Mouse (Mus musculus) CH12F3 (cell line): ENCODE measurements around the gene Agbl4.

Experiments
- in situ Hi-C: fragments of 300-500 bp; cut with MboI; formaldehyde crosslinking; loops from 2 replicates; pipeline ENCODE4 v1.14.3; 2020; ENCODE audit warnings: low sequenced_read_pairs

Gene Agbl4

DNA sequence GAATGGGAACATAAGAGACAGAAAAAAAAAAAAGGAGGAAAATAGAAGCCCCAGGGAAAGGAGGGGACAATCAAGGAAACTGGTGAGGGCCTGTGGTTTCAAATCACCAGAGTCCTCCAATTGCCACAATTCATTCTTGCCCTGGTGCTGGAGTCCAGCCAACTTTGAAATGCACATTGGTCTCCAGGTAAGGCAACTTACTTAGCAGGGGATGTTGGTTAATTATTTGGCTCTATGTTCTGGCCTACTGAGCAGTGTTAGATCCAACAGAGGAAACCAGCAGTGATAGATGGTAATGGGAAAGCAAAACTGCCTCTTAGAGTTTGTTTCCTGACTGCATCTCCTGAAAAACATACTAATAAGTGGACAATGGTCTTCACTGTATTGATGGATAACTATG lies 979.7 kb downstream of the Agbl4 start:
- in situ Hi-C loops = no loop called here

- in situ Hi-C loops = no loop called here
These were observed 980.6 kb downstream of the Agbl4 start for GRCm38 (mm10) chr4:111378071-111378470.

GRCm38 (mm10) chr4:111383101-111383500 lies 985.6 kb downstream of the Agbl4 start:
- in situ Hi-C loops = no loop called here

DNA sequence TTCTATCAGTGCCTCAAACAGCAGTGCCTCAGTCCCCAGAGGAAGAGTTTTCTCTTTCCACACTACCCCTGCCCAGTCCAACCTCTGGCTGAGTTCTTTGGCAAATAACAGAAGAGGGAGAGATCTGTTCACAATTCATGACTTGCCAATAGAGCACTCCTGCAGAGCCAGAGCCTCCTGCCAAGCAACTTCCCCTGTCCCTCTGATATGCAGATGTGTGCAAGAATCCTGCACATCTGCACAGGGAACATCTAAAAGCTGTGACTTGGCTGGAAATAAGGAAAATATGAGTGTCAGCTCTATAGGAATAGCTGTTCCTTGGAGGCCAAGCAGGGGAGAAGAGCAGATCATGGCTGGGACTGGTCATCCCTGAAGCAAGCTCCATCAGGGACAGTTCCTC lies 993.3 kb downstream of the Agbl4 start:
- in situ Hi-C loops = no loop called here

- in situ Hi-C loops = no loop called here
These were observed 1002.3 kb downstream of the Agbl4 start for GRCm38 (mm10) chr4:111399784-111400183.

GRCm38 (mm10) chr4:111400676-111401075 lies 1003.2 kb downstream of the Agbl4 start:
- in situ Hi-C loops = no loop called here

- in situ Hi-C loops = no loop called here
These were observed 1005.8 kb downstream of the Agbl4 start for GRCm38 (mm10) chr4:111403243-111403642.

- in situ Hi-C loops = no loop called here
These were observed 1013.3 kb downstream of the Agbl4 start for GRCm38 (mm10) chr4:111410731-111411130.

- in situ Hi-C loops = no loop called here
These were observed 1016.9 kb downstream of the Agbl4 start for GRCm38 (mm10) chr4:111414399-111414798.

DNA sequence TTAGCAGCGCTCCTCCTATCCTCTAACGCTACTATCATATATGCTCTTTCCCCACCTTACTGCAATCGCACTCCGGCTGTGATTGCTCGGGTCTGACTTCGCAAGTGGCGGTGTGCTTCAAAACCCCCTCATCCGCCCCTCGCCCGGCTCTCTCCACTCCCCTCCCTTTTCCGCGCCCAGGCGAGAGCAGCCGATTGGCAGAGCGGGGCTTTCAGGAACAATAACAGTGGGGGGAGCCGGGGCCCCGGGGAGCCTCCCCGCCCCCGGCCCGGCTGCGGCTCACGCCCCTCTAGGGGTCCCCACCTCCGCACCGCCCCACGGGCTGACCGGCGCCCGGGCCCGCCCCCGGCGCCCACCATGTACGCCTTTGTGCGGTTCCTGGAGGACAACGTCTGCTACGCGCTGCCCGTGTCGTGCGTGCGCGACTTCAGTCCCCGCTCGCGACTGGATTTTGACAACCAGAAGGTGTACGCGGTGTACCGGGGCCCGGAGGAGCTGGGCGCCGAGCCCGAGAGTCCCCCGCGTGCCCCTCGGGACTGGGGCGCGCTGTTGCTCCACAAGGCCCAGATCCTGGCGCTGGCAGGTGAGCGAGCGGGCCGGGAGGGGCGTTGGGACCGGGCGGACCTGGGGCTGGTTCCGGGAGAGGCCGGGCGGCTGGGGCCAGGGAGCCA lies 1017.5 kb downstream of the Agbl4 start, which contains the start of gene Bend5:
Gene Bend5 (plus strand): TSS at position 189 of the 671 bp plus-strand sequence.
- in situ Hi-C loops = no loop called here

DNA sequence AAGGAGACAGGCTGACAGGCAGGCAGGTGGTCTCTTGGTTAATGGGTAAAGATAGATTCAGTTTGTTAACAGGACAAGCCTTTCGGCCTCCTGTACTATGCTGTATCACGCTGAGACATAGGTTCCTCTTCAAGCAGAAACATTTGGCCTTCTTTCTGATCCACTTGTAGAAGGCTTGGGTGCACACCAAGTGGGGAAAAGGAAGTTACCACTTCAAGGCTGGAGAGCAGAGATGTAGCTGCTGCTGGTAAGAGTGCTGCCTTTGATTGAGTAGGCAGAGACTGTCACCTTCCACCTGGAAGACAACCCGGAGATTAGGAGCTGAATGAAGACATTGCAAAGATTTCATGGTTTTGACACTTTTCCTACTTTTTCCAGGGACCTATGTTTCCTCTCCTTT lies 1018.7 kb downstream of the Agbl4 start:
- in situ Hi-C loops = no loop called here

GRCm38 (mm10) chr4:111416551-111416950 lies 1019.1 kb downstream of the Agbl4 start:
- in situ Hi-C loops = no loop called here

GRCm38 (mm10) chr4:111417716-111418115 lies 1020.3 kb downstream of the Agbl4 start:
- in situ Hi-C loops = no loop called here

- in situ Hi-C loops = no loop called here
These were observed 1022.0 kb downstream of the Agbl4 start for GRCm38 (mm10) chr4:111419476-111419875.

- in situ Hi-C loops = no loop called here
These were observed 1022.6 kb downstream of the Agbl4 start for GRCm38 (mm10) chr4:111420031-111420430.

GRCm38 (mm10) chr4:111420955-111421354 lies 1023.5 kb downstream of the Agbl4 start:
- in situ Hi-C loops = no loop called here

DNA sequence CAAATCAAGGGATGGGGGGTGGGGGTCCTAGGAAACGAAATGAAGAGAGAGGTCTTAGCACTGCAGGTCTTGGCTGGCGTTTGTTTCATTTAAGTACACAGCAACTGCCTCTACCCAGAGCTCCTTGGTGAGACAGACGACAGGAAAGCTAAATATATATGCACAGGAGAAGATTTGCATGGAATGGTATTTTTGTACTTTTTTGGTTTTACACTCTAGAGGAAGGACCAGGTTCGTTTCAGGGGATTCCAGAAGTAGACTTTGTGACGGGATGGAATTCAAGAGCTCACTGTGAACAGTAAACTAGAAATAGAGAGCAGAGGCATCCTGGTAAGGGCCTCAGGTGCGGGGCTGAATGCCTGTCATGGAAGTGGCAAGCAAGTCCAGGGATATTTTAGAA lies 1024.3 kb downstream of the Agbl4 start:
- in situ Hi-C loops = no loop called here

DNA sequence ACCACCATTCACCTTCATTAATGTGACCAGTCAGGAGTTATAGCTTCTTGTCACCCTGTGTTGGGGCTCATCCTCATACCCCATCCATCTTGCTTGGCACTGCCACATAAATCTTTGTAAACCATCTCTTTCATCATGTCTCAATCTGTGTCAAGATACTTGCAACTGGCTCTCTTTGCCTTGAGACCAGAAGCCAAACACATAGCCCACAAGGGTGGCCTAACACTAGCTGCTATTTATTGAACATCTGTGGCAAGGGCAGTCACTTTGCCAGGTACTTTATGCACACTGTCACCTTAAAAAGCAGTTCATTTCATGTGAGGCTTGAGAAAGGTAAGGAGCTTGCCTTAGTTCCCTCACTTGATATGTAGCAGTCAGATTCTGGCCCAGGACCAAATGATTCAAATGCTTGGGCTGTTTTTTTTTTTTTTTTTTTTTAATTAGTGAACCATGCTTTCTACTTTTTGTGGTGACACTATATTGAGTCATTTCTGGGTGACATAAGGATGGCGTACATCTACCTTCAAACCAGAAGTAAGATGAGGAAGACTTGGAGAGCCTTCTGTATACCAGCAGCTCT lies 1027.0 kb downstream of the Agbl4 start:
- in situ Hi-C loops = no loop called here

GRCm38 (mm10) chr4:111425170-111425569 lies 1027.7 kb downstream of the Agbl4 start:
- in situ Hi-C loops = no loop called here

- in situ Hi-C loops = no loop called here
These were observed 1033.7 kb downstream of the Agbl4 start for GRCm38 (mm10) chr4:111431186-111431585.

- in situ Hi-C loops = no loop called here
These were observed 1034.6 kb downstream of the Agbl4 start for GRCm38 (mm10) chr4:111432013-111432412.

DNA sequence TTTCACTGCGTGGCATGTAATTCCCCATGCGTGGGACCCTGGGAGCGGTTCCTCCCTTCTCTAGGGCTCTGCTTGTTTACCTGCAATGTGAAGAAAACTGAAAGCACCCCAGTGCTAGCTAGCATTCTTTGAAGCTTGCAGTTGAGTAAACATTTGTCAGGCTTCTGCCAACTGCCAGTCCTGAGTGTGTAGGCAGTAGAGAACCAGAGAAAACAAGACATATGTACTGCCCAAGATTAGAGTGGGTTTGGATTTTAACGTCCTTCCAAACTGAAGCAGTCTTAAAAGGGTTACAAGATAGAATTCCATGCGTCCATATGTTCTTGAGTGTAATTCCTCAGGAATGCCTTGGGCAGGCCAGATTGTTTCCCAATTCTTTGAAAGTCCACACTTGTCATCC lies 1035.0 kb downstream of the Agbl4 start:
- in situ Hi-C loops = no loop called here

GRCm38 (mm10) chr4:111441709-111442108 lies 1044.2 kb downstream of the Agbl4 start:
- in situ Hi-C loops = no loop called here
